1 mouse cellular context compared by ENCODE assay signal in the genomic region with DNA sequence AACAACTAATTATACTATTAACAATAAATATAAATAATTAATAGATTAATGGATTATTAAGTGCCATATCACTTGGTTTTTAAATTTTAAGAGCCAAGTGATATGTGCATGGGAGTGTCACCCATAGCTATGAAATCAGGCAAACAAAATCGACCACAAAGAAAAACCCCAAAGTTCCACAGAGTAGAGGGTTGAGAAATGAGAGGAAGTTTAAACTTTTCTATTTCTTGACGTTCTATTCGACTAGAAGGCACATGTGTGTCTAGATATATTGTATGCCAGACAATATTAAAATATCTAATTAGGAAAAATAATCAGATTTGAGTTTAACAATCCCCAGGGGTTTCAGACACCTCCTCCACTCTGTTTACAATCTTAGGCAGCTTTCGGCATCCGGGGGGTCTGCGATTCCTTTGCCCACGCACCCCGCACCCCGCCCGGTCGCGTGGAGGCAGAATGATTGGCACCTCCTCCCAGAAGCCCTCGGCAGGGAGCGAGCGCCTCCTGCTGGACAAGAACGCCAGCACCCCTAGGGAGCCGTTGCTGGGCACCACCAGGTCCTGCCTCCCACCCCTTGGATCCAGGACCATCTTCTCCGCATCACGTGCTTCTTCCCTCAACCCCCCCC.
TF ChIP-seq lines count a peak whose summit lies in the region.

No protein-coding gene starts in this region.

TF ChIP-seq in CH12.LX, 34 proteins besides CTCF, POLR2A, EP300 and RAD21:
- TF ChIP-seq JUND (conservative IDR thresholded peaks at IDR 0.05; ENCODE audit: low read depth, low read length) (no peak), CHD2 (IDR thresholded peaks at IDR 0.05; ENCODE audit: low read length) (peak; percentile 46; the same call in 1 of the 2 replicates), BHLHE40 (IDR thresholded peaks at IDR 0.05; ENCODE audit: low read depth, low read length) (peak; percentile 83), MAX (IDR thresholded peaks at IDR 0.05; ENCODE audit: low read length) (peak; percentile 52), SIN3A (IDR thresholded peaks at IDR 0.05; ENCODE audit: low read length) (peak; percentile 56), KAT2A (IDR thresholded peaks at IDR 0.05; ENCODE audit: insufficient replicate concordance, low read length) (no peak), GABPA (IDR thresholded peaks at IDR 0.05; ENCODE audit: insufficient replicate concordance, low read depth, low read length) (no peak), RCOR1 (conservative IDR thresholded peaks at IDR 0.05; ENCODE audit: low read depth, low read length) (no peak), MAFK (IDR thresholded peaks at IDR 0.05; ENCODE audit: insufficient replicate concordance, low read length) (no peak), NELFE (IDR thresholded peaks at IDR 0.05; ENCODE audit: low read depth, low read length) (peak; percentile 35; the same call in 1 of the 2 replicates), HCFC1 (IDR thresholded peaks at IDR 0.05; ENCODE audit: low read depth, low read length) (no peak), JUN (IDR thresholded peaks at IDR 0.05; ENCODE audit: insufficient read depth, low read depth, low read length) (no peak), MYC (IDR thresholded peaks at IDR 0.05; ENCODE audit: low read depth, low read length) (peak; percentile 82; the same call in 1 of the 2 replicates), TCF12 (IDR thresholded peaks at IDR 0.05; ENCODE audit: low read depth, low read length) (0 out of 2 replicates have a peak, but pooled peaks have one; percentile 22), E2F4 (IDR thresholded peaks at IDR 0.05; ENCODE audit: insufficient replicate concordance, low read depth, low read length) (no peak), SMC3 (IDR thresholded peaks at IDR 0.05; ENCODE audit: low read depth, low read length) (peak; percentile 97), USF2 (conservative IDR thresholded peaks at IDR 0.05; ENCODE audit: low read depth, low read length) (no peak), ZKSCAN1 (IDR thresholded peaks at IDR 0.05; ENCODE audit: borderline replicate concordance, low read depth, low read length) (no peak), USF1 (IDR thresholded peaks at IDR 0.05; ENCODE audit: low read depth, low read length) (no peak), TBP (conservative IDR thresholded peaks at IDR 0.05; ENCODE audit: low read depth, low read length) (no peak), MEF2A (IDR thresholded peaks at IDR 0.05; ENCODE audit: borderline replicate concordance, low read depth, low read length) (no peak), POLR2AphosphoS2 (IDR thresholded peaks at IDR 0.05; ENCODE audit: low read depth, low read length) (no peak), MXI1 (IDR thresholded peaks at IDR 0.05; ENCODE audit: low read depth, low read length) (peak; percentile 78; the same call in 1 of the 2 replicates), MAZ (IDR thresholded peaks at IDR 0.05; ENCODE audit: low read depth, low read length) (no peak), ELF1 (IDR thresholded peaks at IDR 0.05; ENCODE audit: low read depth, low read length) (no peak), IRF4 (IDR thresholded peaks at IDR 0.05; ENCODE audit: low read depth, low read length) (peak; percentile 50; the same call in 1 of the 2 replicates), ZC3H11A (IDR thresholded peaks at IDR 0.05; ENCODE audit: low read depth, low read length) (peak; percentile 92), UBTF (IDR thresholded peaks at IDR 0.05; ENCODE audit: low read depth, low read length) (no peak), PAX5 (IDR thresholded peaks at IDR 0.05; ENCODE audit: low read length) (no peak), NRF1 (IDR thresholded peaks at IDR 0.05; ENCODE audit: low read depth, low read length) (no peak), ZMIZ1 (IDR thresholded peaks at IDR 0.05; ENCODE audit: low read depth, low read length) (no peak)
TF ChIP-seq in CH12.LX: peak in this region for 11.
